Mouse (Mus musculus): Measurements from ENCODE around the gene Hibadh.
A peak's percentile ranks its signal among the peaks of the same experiment; 100 is the strongest.

Hibadh gene

DNA sequence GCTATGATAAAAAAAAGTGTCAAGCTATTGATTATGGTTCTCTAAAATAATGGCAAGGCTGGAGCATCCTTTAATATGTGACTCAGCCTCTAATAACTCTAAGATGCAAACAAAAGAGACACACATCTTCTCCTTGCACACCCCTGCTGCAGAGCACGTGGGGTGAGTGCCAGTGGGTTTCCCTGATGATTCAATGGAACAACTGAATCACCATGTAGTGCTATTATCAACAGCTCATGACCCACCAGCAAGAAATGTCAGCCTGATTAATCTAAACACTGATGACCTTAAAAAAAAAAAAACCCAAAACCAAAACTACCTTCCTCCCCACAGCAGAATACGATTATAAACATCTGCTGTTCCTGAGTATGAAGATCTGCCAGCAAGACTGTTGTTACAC is 61.9 kb downstream of the Hibadh start:
- no peak for ATAC-seq (ENCODE audit: insufficient number of reproducible peaks, low FRiP score, low TSS enrichment)

DNA sequence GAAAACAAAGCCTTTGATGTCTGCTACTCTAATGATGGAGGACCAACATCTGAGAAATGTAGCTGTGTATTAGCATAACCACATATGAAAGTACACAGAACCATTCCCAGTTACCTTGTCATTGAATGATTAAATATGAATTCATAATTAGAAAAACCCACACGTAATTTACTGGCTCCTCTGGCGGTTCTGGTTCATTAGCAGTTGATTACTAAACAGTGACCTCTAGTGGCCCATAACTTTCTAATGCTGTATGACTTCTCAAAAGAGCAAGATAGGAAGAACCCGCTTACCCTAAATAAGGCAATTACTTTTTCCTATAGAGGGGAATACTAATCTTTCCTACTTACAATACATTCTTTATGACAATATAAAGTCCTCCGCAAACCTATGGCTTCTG is 62.9 kb downstream of the Hibadh start:
- no peak for ATAC-seq (ENCODE audit: insufficient number of reproducible peaks, low FRiP score, low TSS enrichment)

DNA sequence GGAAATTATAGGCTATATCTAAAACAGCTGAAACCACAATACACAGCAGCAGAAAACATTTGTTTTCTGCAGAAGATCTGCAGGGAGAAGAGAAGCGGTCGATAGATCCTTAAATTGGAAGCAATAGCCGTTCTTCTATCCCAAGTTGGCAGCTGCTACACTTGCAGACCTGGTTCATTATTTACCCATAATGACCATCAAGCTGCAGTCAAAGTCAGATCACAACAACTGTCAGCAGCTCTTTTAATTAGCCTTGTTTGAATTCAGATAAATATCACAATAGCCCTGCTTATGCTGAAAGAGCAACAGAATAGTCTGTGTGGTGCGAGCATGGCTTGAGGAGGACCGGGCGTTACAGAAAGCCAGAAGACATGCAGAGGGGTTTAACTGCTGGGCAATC is 71.5 kb downstream of the Hibadh start:
- ATAC-seq (ENCODE audit: insufficient number of reproducible peaks, low FRiP score, low TSS enrichment): no peak

DNA sequence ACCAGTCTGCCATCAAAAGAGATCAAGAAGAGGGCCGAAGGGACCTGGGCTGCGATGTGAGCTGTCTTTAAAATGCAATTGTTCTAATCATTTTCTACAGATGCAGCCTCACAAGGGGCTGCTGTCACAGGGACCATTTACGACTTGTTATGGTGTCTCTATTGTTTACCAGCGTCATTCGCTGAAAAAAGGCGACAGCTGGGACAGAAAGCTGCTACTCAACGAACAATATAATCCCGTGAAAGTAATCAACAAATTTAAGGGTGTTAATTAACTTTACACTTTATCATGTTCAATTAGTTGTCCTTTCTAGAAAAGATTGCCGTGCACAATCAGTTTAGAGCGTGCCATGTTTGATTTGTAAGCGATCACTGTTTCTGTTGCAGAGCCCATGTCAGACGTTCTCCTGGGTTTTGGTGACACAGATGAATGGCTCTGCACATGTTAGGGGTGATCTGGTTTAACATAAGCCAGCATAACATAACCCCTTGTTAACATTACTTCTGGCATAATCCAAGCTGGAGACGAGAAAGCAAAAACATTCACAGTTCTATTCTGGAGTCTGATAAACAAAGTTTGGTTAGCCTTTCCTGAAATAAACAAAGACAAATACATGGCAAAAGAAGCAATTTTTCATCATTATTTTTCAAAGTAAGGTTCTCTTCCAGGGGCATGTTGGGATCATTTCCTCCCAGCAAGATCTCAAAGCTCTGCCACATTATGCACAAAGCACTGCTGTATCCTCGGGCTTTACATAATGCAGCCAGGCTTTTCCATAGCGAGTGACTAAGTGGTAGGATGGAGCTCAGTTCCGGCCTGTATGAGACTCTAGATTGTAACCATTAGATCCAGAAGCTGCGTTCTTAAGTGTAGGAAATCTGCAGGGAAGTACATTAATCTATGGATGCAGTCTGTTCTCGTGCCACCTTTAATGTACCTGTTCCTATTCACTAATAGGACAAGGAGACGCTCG is 72.6 kb downstream of the Hibadh start:
- ATAC-seq (ENCODE audit: insufficient number of reproducible peaks, low FRiP score, low TSS enrichment): no peak

DNA sequence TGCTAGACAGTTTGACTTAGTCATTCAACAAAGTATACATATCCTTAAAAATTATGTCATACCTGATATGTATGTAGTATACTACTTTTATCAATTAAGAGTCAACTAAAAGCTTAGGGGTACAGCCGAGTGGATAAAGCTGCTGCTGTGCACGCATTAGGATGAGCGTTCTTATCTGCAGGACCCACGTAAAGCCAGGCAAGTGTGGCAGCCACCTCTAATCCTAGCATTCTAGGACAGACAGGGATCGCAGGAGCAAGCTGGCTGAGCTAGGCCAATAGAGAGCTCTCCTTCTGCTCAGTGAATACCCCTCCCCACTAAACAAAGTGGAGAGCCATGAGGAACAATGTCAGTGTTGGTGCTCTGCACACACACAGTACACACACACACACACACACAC is 75.0 kb downstream of the Hibadh start:
- no peak for ATAC-seq (ENCODE audit: insufficient number of reproducible peaks, low FRiP score, low TSS enrichment)

DNA sequence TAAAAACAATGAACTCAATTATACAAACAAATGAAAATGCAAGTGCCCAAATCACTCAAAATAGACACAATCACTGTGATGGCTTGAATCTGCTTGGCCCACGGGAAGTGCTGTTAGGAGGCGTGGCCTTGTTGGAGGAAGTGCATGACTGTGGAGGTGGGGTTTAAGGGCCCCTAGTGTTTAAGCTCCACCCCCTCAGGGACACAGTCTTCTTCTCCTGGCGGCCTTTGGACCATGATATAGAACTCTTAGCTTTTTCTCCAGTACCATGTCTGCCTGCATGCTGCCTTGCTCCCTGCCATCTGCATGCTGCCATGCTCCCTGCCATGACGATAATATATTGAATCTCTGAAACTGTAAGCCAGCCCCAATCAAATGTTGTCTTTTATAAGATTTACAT is 77.2 kb downstream of the Hibadh start:
- ATAC-seq (ENCODE audit: insufficient number of reproducible peaks, low FRiP score, low TSS enrichment): no peak

DNA sequence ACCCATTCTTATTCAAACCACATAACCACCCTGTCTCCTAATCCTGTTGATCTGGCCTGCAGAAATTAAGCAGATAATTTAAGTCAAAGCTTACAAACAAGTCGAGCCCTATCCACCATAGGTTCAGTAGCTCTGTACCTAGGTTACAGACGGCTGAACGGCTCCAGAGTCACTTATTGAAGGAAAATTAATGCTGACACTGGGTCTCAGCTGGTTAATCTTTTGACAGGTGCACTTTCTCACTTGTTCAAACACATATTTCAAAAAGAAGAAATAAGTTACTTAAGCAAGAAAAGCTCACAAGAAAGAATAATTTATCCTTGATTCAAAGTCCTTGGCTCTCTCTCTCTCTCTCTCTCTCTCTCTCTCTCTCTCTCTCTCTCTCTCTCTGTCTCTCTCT is 81.1 kb downstream of the Hibadh start:
- no peak for ATAC-seq (ENCODE audit: insufficient number of reproducible peaks, low FRiP score, low TSS enrichment)

DNA sequence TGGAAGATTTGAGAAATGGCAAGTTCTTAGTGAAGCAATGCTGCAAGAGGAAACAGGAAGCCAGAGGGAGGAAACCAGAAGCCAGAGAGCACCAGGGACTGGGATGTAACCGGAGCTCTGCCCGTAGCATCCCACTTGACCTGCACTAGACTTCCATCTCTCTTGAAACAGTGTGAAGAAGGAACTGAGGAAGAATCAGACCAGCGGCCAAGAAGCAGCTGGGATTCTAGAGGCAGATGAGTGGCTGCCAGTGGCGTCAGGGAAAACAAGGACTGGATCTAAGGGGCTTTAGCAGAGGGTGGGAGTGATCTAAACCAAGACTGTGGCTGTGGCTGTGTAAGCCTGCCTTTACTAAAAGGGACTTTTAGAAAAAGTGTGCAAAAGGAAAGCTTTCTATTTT is 95.8 kb downstream of the Hibadh start:
- ATAC-seq (ENCODE audit: insufficient number of reproducible peaks, low FRiP score, low TSS enrichment): no peak

DNA sequence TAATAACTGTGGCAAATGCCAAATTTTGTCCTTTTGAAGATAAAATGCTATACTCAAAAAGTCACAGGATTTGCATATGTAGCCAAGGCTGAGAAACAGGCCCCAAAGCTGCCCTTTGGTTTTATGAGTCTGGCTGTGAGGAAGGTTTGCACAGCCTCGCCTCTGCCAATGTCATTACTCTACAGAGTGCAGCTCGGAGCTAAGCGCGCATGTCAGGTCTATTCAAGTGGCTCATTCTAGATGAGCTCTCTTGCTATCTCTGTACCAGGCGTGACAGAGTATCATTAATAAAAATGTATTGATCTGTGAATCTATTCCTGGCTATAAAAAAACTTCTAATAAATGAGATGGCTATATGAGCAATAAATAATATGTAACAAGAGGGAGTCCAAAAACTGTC is 97.7 kb downstream of the Hibadh start:
- no peak for ATAC-seq (ENCODE audit: insufficient number of reproducible peaks, low FRiP score, low TSS enrichment)

DNA sequence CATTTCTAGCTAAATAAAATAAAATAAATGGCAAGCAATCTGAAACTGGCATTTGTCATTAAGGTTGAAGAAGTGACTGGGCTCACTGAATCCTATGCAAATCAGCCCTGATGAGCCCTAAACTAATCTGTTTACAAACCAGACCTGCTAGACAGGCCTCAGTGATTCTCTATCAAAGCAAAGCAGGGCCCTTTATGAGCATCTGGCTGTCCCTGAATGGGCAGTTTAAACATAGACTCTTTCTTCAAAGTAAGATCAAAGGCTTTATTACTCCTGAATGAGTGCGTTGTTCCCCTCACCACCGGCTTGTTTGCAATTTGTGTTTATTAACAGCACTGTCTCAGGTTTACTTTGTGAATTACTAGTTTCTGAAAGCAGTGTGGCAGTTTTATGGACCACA is 100.3 kb downstream of the Hibadh start:
- no peak for ATAC-seq (ENCODE audit: insufficient number of reproducible peaks, low FRiP score, low TSS enrichment)

DNA sequence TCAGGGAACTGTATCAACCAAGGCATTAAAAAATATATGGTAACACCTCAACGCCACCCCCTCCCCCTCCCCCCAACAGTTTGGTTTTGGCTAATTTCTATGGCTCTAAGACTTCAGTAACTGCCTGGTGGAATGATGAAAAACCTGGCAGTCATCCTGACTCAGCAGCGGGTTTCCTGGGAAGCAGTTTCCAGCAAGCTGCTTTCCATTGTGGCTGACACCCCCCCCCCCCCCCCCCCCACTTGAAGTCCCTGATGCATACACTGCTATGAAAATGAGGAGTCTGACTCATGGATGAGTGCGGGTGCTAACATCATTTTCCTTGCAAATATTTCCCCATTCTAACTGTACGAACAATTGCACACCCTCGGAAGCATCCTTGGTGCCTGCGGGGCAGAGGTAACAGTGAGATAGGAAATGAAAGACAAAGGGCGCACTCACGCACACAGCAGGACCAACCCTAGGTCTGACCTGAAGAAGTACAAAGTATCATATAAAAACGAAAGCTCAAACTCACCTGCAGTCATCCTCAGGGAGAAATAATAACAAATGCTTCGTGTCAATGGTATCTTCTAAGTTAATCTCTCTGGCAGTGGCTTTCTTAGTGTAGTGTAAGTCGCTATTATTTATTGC is 105.0 kb downstream of the Hibadh start:
- ATAC-seq (ENCODE audit: insufficient number of reproducible peaks, low FRiP score, low TSS enrichment): no peak

DNA sequence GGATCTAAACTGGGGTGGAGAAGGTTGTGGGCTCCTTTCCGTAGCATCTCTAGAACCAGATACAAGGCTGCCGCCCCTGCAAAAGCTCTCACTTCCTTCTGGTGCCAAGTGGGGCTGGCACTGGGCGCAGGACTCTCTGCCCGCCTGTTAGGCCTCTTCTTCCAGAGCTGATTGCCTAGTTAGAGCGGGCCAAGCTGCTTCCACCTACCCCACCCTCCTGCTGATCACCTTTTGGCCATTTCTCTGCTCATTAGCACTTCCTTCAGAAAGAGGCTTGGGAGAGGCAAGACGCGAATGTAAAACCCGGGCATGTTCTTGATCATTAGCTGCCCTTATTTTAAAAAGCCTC is 108.1 kb downstream of the Hibadh start:
- 0 out of 2 replicates have a peak, but pooled peaks have one; percentile 37 for ATAC-seq (ENCODE audit: insufficient number of reproducible peaks, low FRiP score, low TSS enrichment)

DNA sequence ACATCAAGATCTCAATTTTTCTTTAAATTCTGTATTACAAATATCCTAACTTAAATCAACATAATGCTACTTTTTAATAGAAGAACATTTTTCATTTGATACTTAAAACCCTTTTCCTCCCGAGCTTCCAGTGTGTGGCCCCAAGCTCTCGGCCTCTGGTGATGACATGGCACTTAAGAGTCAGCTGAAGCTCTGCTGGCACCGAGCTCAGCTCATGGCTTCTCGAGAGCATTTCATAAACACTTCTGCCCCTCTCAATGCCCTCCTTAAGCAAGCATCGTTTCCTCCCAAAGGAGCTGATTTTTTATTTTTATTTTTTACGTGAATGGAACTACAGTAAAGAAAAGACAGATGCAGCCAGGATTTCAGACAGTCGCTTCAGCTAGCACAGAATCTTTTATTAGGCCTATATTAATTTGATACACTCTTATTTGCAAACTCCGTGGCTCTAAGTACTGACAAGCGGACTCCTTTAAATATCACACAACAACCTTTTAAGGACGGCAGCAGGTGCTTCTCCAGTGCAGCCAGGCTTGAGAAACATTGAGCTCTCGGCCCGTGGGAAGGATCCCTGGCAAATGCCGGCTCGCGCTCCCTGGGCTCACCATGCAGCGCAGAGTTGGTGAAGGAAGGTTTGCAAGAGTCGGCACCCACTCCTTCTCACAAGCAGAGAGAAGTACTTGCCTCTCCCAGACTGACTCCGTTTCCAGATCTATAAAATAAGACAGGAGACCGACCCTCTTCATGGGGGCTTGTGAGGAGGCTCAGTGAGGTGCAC is 108.6 kb downstream of the Hibadh start:
- ATAC-seq (ENCODE audit: insufficient number of reproducible peaks, low FRiP score, low TSS enrichment): no peak

DNA sequence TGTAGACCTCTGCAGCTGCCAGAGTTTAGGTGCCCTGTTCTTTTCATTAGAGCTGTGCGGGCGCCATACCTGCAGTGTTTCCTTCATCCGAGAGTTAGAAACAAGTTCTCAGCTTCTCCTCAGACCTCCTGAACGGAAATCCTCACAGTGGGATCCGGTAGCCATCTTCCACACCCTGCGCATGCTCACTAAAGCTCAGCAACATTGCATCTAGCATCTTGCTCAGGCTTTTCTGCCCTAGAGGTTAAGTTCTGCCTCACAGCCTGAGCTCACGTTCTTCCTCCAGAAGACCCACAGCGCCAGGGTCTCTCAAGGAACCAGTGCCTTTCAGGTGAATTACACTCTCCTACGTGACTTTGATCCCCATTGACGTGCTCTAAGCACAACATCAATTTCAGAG is 109.3 kb downstream of the Hibadh start:
- ATAC-seq (ENCODE audit: insufficient number of reproducible peaks, low FRiP score, low TSS enrichment): no peak

DNA sequence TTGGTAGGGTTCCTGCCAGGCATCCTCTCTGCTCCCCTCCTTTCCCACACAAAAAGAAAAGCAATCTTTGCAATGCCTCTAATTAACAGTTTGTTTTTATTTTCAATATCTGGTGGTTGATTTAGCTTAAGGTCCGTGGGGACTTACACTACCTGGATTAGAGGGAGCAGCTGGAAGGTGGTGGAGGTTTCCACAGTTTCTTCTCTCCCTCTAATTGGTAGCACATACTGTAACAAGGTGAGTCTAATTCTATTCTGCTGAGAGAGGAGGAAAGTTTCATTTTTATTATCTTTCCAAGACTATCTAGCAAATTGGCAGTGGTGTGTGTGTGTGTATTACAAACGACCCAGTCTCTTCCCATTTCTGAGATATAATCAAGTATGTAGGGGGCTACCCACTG is 116.0 kb downstream of the Hibadh start:
- no peak for ATAC-seq (ENCODE audit: insufficient number of reproducible peaks, low FRiP score, low TSS enrichment)

DNA sequence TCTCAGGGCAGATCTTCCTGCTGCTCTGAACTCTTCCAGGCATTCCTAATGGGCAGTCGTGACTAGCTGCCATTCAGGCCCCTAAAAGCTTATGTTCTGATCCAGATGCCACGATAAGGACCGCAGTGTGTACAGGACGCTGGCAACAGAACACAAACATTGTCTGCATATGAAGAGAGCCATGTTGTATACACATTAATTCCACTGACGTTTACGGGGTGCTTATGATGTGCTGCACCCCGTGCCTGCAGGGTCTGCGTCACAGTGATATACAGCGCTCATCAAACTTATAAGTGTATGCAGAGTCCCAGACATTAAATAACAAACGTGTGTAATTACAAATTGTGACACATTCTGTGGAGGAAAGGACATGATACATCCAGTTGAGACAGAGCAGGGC is 121.5 kb downstream of the Hibadh start:
- ATAC-seq (ENCODE audit: insufficient number of reproducible peaks, low FRiP score, low TSS enrichment): no peak

DNA sequence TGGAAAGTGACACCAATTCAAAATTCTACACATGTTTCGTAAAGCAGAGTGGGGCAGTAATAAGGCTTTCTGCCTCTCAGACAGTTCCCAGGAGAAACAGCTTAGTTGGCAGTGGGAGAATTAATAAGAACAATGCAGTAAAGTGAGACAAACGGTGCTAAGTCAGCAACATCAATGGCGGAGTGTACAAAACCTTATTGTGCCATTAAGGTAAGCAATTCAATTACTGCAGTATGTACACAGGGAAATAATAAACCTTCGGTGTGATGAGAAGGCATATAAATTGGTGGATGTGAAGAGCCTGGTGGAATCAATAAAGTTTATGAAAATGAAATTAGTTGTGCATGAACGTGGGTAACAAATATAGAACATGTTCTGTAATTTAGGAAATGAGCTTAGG is 122.9 kb downstream of the Hibadh start:
- no peak for ATAC-seq (ENCODE audit: insufficient number of reproducible peaks, low FRiP score, low TSS enrichment)

DNA sequence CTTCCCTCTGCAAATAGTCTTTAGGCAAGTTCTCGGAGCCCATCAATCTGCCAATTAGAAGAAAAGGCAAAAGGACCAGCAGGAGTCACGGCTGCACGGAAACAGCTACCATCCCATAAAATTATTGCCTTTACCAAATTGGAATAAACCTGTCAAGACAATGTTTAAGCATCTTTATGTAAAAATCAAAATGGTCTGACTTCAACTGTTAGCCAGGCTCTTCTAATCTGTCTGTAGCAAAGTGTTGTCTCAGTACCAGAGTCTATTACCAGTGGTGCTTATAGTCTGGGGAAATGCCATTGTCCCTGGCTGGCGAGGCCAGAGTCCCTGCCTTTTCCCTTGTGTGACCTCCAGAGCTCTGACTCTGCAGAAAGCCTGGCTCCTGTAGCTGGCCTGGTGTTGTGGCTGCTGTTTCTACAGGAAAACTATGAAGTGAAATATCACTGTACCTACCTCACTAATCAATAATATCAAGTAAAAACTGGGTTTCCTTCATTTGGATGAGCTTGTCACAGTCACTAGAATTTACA is 126.2 kb downstream of the Hibadh start:
- no peak for ATAC-seq (ENCODE audit: insufficient number of reproducible peaks, low FRiP score, low TSS enrichment)

DNA sequence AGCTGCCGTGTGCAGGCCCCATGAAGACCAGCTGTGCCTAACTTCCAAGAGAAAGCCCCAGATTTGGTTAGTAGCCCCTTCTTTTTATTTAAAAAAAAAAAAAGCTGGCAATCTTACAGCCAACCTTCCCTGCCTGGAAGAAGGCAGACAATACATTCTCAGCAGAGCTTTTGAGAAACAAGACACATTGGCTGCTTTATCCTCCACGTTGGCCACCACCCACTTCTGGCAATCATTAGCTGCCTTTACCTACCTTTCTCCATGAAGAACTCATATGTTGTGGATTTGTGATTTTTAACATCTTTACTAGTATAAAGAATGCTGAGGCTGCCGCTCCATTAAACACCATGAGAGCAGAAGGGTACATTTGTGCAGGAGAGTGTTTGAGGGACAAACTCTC is 131.4 kb downstream of the Hibadh start:
- ATAC-seq (ENCODE audit: insufficient number of reproducible peaks, low FRiP score, low TSS enrichment): no peak

DNA sequence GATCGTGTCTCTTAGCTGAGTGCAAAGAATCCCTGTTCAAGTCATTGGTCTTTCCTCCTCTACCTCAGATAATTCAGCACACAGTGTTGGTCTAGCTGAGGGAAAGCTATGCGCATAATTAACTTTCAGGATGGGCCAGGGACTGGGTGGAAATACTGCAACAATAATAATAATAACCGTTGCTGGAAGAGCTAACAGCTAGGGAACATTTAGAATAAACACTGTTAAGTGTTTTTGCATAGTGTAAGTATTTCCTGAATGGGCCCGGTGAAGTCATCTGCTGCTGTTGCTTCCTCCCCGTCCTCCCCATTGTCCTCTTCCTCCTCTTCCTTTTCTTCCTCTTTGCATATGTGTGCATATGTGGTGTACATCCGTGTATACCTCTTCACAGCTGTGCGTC is 132.2 kb downstream of the Hibadh start:
- no peak for ATAC-seq (ENCODE audit: insufficient number of reproducible peaks, low FRiP score, low TSS enrichment)

DNA sequence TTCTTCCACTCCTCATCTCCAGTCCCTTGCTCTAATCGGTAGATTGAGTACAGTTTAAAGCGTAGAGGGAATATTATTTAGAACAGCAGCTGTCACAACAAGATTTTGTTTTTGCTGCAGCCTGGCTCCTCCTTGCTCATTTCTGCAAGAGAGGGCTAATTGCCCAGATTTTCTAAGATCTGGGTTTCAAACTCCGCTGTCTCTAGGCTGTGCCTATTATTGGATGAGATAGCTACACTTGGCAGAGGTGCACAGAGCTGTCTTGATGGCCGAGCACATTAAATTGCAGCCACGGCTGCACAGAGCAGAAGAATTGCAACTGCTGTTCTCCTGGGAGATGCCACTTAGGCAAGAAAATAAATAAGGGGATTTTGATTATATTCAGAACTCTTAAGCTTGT is 133.0 kb downstream of the Hibadh start:
- ATAC-seq (ENCODE audit: insufficient number of reproducible peaks, low FRiP score, low TSS enrichment): no peak
